Mouse (Mus musculus): Measurements from ENCODE around the gene Cep152.

Cep152 gene

GRCm38 (mm10) chr2:125558634-125559589 lies 66.0 kb downstream of the Cep152 start:
- DNase-seq (ENCODE audit: low spot score) = peak; percentile 27

GRCm38 (mm10) chr2:125555830-125556229 lies 69.1 kb downstream of the Cep152 start:
- DNase-seq (ENCODE audit: low spot score) = peak; percentile 8

GRCm38 (mm10) chr2:125548806-125549578 lies 75.9 kb downstream of the Cep152 start:
- DNase-seq (ENCODE audit: low spot score) = peak; percentile 48

GRCm38 (mm10) chr2:125544986-125545385 lies 79.9 kb downstream of the Cep152 start:
- DNase-seq (ENCODE audit: low spot score) = no peak

GRCm38 (mm10) chr2:125543646-125544045 lies 81.3 kb downstream of the Cep152 start:
- DNase-seq (ENCODE audit: low spot score) = no peak

GRCm38 (mm10) chr2:125541451-125541850 lies 83.5 kb downstream of the Cep152 start:
- no peak for DNase-seq (ENCODE audit: low spot score)

- no peak for DNase-seq (ENCODE audit: low spot score)
These were observed 84.3 kb downstream of the Cep152 start for GRCm38 (mm10) chr2:125540579-125540978.

GRCm38 (mm10) chr2:125539640-125540039 lies 85.3 kb downstream of the Cep152 start:
- no peak for DNase-seq (ENCODE audit: low spot score)

- no peak for DNase-seq (ENCODE audit: low spot score)
These were observed 94.2 kb downstream of the Cep152 start for GRCm38 (mm10) chr2:125530665-125531064.

- DNase-seq (ENCODE audit: low spot score) = no peak
These were observed 98.3 kb downstream of the Cep152 start for GRCm38 (mm10) chr2:125526566-125526965.

- no peak for DNase-seq (ENCODE audit: low spot score)
These were observed 99.4 kb downstream of the Cep152 start for GRCm38 (mm10) chr2:125525484-125525883.

- DNase-seq (ENCODE audit: low spot score) = peak; percentile 74
These were observed 108.3 kb downstream of the Cep152 start for GRCm38 (mm10) chr2:125516594-125516993.

- DNase-seq (ENCODE audit: low spot score) = no peak
These were observed 109.4 kb downstream of the Cep152 start for GRCm38 (mm10) chr2:125515291-125516057.

GRCm38 (mm10) chr2:125514391-125514790 lies 110.5 kb downstream of the Cep152 start:
- DNase-seq (ENCODE audit: low spot score) = no peak

All from embryo, embryonic 10.5 days (tissue).